Mouse (Mus musculus): ENCODE results near the gene Ankrd54. TPM values are rescaled to one million over a fixed set of nuclear protein-coding genes. Genes with fewer than 3 reads are reported as not detected.
A peak's percentile ranks its signal among the peaks of the same experiment; 100 is the strongest.
"Not testable (repeated sequence)": the region's sequence is repeated elsewhere in the genome, so short reads cannot be mapped to it uniquely, and the experiment has no call there.

Ankrd54 gene
- polyA plus RNA-seq, 1 experiment from 2014 or later = 57.7 TPM

- no peak overlapping the region for H3K4me3 ChIP-seq
- H3K36me3 ChIP-seq (replicated peaks) = no peaks in the 10 kb centered on the region
- no peak for DNase-seq (ENCODE audit: low spot score)
- peaks cover 24% of the 10 kb centered on the region; the same call in 1 of the 2 replicates for H3K4me1 ChIP-seq
- H3K9me3 ChIP-seq = no peaks in the 10 kb centered on the region
- H3K27me3 ChIP-seq (replicated peaks; ENCODE audit: low read depth, poor library complexity, severe bottlenecking) = no peaks in the 10 kb centered on the region; the same call in 1 of the 2 replicates
- 60% methylated on average over 3 of the region's 3 CpGs for WGBS
- H3K27ac ChIP-seq (replicated peaks) = no peak overlapping the region
Observed at GRCm38 (mm10) chr15:79018886-79019285, 43.8 kb downstream of the Ankrd54 start.

- no peaks in the 10 kb centered on the region; the same call in 1 of the 2 replicates for H3K27me3 ChIP-seq (replicated peaks; ENCODE audit: low read depth, poor library complexity, severe bottlenecking)
- H3K4me3 ChIP-seq = no peak overlapping the region
- H3K9me3 ChIP-seq = no peaks in the 10 kb centered on the region
- peaks cover 25% of the 10 kb centered on the region for H3K4me1 ChIP-seq
- DNase-seq (ENCODE audit: low spot score) = no peak
- no peaks in the 10 kb centered on the region for H3K36me3 ChIP-seq (replicated peaks)
- WGBS = 57% methylated on average over 4 of the region's 4 CpGs
- no peak overlapping the region for H3K27ac ChIP-seq (replicated peaks)
Observed at GRCm38 (mm10) chr15:79018191-79018590, 44.5 kb downstream of the Ankrd54 start.

GRCm38 (mm10) chr15:79013382-79013781 lies 49.3 kb downstream of the Ankrd54 start:
- Histone ChIP-seq H3K27me3 (replicated peaks; ENCODE audit: low read depth, poor library complexity, severe bottlenecking) (no peaks in the 10 kb centered on the region), H3K4me3 (no peak overlapping the region), H3K27ac (replicated peaks) (no peak overlapping the region), H3K9me3 (no peaks in the 10 kb centered on the region), H3K4me1 (peaks cover 34% of the 10 kb centered on the region), H3K36me3 (replicated peaks) (no peaks in the 10 kb centered on the region; the same call in 1 of the 2 replicates)
- 76% methylated on average over 7 of the region's 7 CpGs for WGBS
- DNase-seq (ENCODE audit: low spot score) = no peak

- peaks cover 30% of the 10 kb centered on the region for H3K4me1 ChIP-seq
- H3K27ac ChIP-seq (replicated peaks) = 0 out of 2 replicates have a peak overlapping the region, but pooled peaks have one; percentile 2
- no peak overlapping the region for H3K4me3 ChIP-seq
- peaks cover 10% of the 10 kb centered on the region for H3K36me3 ChIP-seq (replicated peaks)
- no peaks in the 10 kb centered on the region for H3K9me3 ChIP-seq
- no peak for DNase-seq (ENCODE audit: low spot score)
- no peaks in the 10 kb centered on the region for H3K27me3 ChIP-seq (replicated peaks; ENCODE audit: low read depth, poor library complexity, severe bottlenecking)
- WGBS = 67% methylated on average over 10 of the region's 10 CpGs
Observed at GRCm38 (mm10) chr15:79011550-79011949, 51.1 kb downstream of the Ankrd54 start.

GRCm38 (mm10) chr15:79009734-79010133 lies 53.0 kb downstream of the Ankrd54 start:
- Histone ChIP-seq H3K27me3 (replicated peaks; ENCODE audit: low read depth, poor library complexity, severe bottlenecking) (no peaks in the 10 kb centered on the region), H3K4me3 (no peak overlapping the region), H3K36me3 (replicated peaks) (peaks cover 28% of the 10 kb centered on the region), H3K9me3 (no peaks in the 10 kb centered on the region), H3K4me1 (peaks cover 30% of the 10 kb centered on the region), H3K27ac (replicated peaks) (0 out of 2 replicates have a peak overlapping the region, but pooled peaks have one; percentile 12)
- WGBS = 69% methylated on average over 5 of the region's 5 CpGs
- DNase-seq (ENCODE audit: low spot score) = no peak

GRCm38 (mm10) chr15:79007836-79008235 lies 54.9 kb downstream of the Ankrd54 start:
- WGBS = 93% methylated on average over 6 of the region's 6 CpGs
- H3K27me3 ChIP-seq (replicated peaks; ENCODE audit: low read depth, poor library complexity, severe bottlenecking) = not testable (repeated sequence)
- H3K36me3 ChIP-seq (replicated peaks) = peaks cover 47% of the 10 kb centered on the region

GRCm38 (mm10) chr15:79007059-79007458 lies 55.6 kb downstream of the Ankrd54 start:
- H3K27me3 ChIP-seq (replicated peaks; ENCODE audit: low read depth, poor library complexity, severe bottlenecking) = no peaks in the 10 kb centered on the region
- peaks cover 17% of the 10 kb centered on the region for H3K4me1 ChIP-seq
- 93% methylated on average over 5 of the region's 5 CpGs for WGBS
- DNase-seq (ENCODE audit: low spot score) = no peak
- H3K4me3 ChIP-seq = no peak overlapping the region
- no peak overlapping the region for H3K27ac ChIP-seq (replicated peaks)
- peaks cover 55% of the 10 kb centered on the region for H3K36me3 ChIP-seq (replicated peaks)
- H3K9me3 ChIP-seq = no peaks in the 10 kb centered on the region

More at GRCm38 (mm10) chr15:79007836-79008235, 54.9 kb downstream of the Ankrd54 start:
- peaks cover 21% of the 10 kb centered on the region for H3K4me1 ChIP-seq
- not testable (repeated sequence) for H3K27ac ChIP-seq (replicated peaks); DNase-seq (ENCODE audit: low spot score); H3K9me3 ChIP-seq; H3K4me3 ChIP-seq

- H3K4me1 ChIP-seq = peaks cover 16% of the 10 kb centered on the region
- WGBS = 79% methylated on average over 3 of the region's 3 CpGs
- H3K4me3 ChIP-seq = no peak overlapping the region
- peaks cover 59% of the 10 kb centered on the region for H3K36me3 ChIP-seq (replicated peaks)
- DNase-seq (ENCODE audit: low spot score) = no peak
- no peak overlapping the region for H3K27ac ChIP-seq (replicated peaks)
- no peaks in the 10 kb centered on the region for H3K9me3 ChIP-seq
- H3K27me3 ChIP-seq (replicated peaks; ENCODE audit: low read depth, poor library complexity, severe bottlenecking) = no peaks in the 10 kb centered on the region
Observed at GRCm38 (mm10) chr15:79006638-79007037, 56.1 kb downstream of the Ankrd54 start.

GRCm38 (mm10) chr15:79005581-79005980 lies 57.1 kb downstream of the Ankrd54 start:
- WGBS = 87% methylated on average over 9 of the region's 9 CpGs
- Histone ChIP-seq H3K27ac (replicated peaks) (no peak overlapping the region), H3K36me3 (replicated peaks) (peaks cover 69% of the 10 kb centered on the region), H3K4me3 (no peak overlapping the region), H3K4me1 (peaks cover 11% of the 10 kb centered on the region), H3K27me3 (replicated peaks; ENCODE audit: low read depth, poor library complexity, severe bottlenecking) (no peaks in the 10 kb centered on the region), H3K9me3 (no peaks in the 10 kb centered on the region)
- DNase-seq (ENCODE audit: low spot score) = no peak

Other genes with a start within 250 kb of the Ankrd54 start
- gene Cdc42ep1, start 220.3 kb downstream of the Ankrd54 start, polyA plus RNA-seq (2016; fragmentation: Nextera tagmentation; extraction: Ambion mirVana) = 19.9 and 20.8 TPM in 2 replicates
- not detected in 2 replicates for gene Lgals2, start 207.4 kb downstream of the Ankrd54 start, polyA plus RNA-seq (2016; fragmentation: Nextera tagmentation; extraction: Ambion mirVana)
- 52.0 and 53.5 TPM in 2 replicates for gene Gga1, start 185.7 kb downstream of the Ankrd54 start, polyA plus RNA-seq (2016; fragmentation: Nextera tagmentation; extraction: Ambion mirVana)
- gene Gm49510, start 163.2 kb downstream of the Ankrd54 start, polyA plus RNA-seq (2016; fragmentation: Nextera tagmentation; extraction: Ambion mirVana) = 0.34 and 0.74 TPM in 2 replicates
- 35.6 and 36.1 TPM in 2 replicates for gene Sh3bp1, start 163.1 kb downstream of the Ankrd54 start, polyA plus RNA-seq (2016; fragmentation: Nextera tagmentation; extraction: Ambion mirVana)
- gene Pdxp, start 149.0 kb downstream of the Ankrd54 start, polyA plus RNA-seq (2016; fragmentation: Nextera tagmentation; extraction: Ambion mirVana) = 32.6 and 36.5 TPM in 2 replicates
- gene Lgals1, start 136.2 kb downstream of the Ankrd54 start, polyA plus RNA-seq (2016; fragmentation: Nextera tagmentation; extraction: Ambion mirVana) = 241 and 316 TPM in 2 replicates
- gene Nol12, start 128.0 kb downstream of the Ankrd54 start, polyA plus RNA-seq (2016; fragmentation: Nextera tagmentation; extraction: Ambion mirVana) = 69.2 and 71.5 TPM in 2 replicates
- gene Triobp, start 115.2 kb downstream of the Ankrd54 start, polyA plus RNA-seq (2016; fragmentation: Nextera tagmentation; extraction: Ambion mirVana) = 46.7 and 49.4 TPM in 2 replicates
- gene H1f0, start 34.4 kb downstream of the Ankrd54 start, polyA plus RNA-seq (2016; fragmentation: Nextera tagmentation; extraction: Ambion mirVana) = 371 and 392 TPM in 2 replicates
- not detected in 2 replicates for gene Galr3, start 21.0 kb downstream of the Ankrd54 start, polyA plus RNA-seq (2016; fragmentation: Nextera tagmentation; extraction: Ambion mirVana)
- gene Eif3l, start 12.3 kb upstream of the Ankrd54 start, polyA plus RNA-seq (2016; fragmentation: Nextera tagmentation; extraction: Ambion mirVana) = 280 and 287 TPM in 2 replicates
- gene Micall1, start 46.0 kb upstream of the Ankrd54 start, polyA plus RNA-seq (2016; fragmentation: Nextera tagmentation; extraction: Ambion mirVana) = 7.3 and 7.4 TPM in 2 replicates
- 414 and 440 TPM in 2 replicates for gene Polr2f, start 78.1 kb upstream of the Ankrd54 start, polyA plus RNA-seq (2016; fragmentation: Nextera tagmentation; extraction: Ambion mirVana)
- 8.0 and 8.2 TPM in 2 replicates for gene 1700088E04Rik, start 78.4 kb upstream of the Ankrd54 start, polyA plus RNA-seq (2016; fragmentation: Nextera tagmentation; extraction: Ambion mirVana)
- 11.4 and 12.9 TPM in 2 replicates for gene Sox10, start 102.3 kb upstream of the Ankrd54 start, polyA plus RNA-seq (2016; fragmentation: Nextera tagmentation; extraction: Ambion mirVana)
- 45.6 and 50.1 TPM in 2 replicates for gene Pick1, start 166.3 kb upstream of the Ankrd54 start, polyA plus RNA-seq (2016; fragmentation: Nextera tagmentation; extraction: Ambion mirVana)
- 0.29 and 0.35 TPM in 2 replicates for gene Gm49486, start 166.5 kb upstream of the Ankrd54 start, polyA plus RNA-seq (2016; fragmentation: Nextera tagmentation; extraction: Ambion mirVana)
- 0.16 and 0.34 TPM in 2 replicates for gene Slc16a8, start 191.9 kb upstream of the Ankrd54 start, polyA plus RNA-seq (2016; fragmentation: Nextera tagmentation; extraction: Ambion mirVana)
- gene Baiap2l2, start 222.6 kb upstream of the Ankrd54 start, polyA plus RNA-seq (2016; fragmentation: Nextera tagmentation; extraction: Ambion mirVana) = 2.5 and 6.0 TPM in 2 replicates

Measured in embryonic facial prominence, embryonic 10.5 days (tissue).